Mouse (Mus musculus): ENCODE results near the gene Rbfox1.

The Rbfox1 gene

GRCm38 (mm10) chr16:5884746-5885689, at the start of gene Rbfox1:
Gene Rbfox1 (plus strand): TSS chr16:5885355.
- no peak for DNase-seq (ENCODE audit: low read depth, low spot score)

- DNase-seq (ENCODE audit: low read depth, low spot score): no peak
Measured at GRCm38 (mm10) chr16:5836744-5837143, 48.4 kb upstream of the Rbfox1 start.

- no peak for DNase-seq (ENCODE audit: low read depth, low spot score)
Measured at GRCm38 (mm10) chr16:5841167-5841566, 44.0 kb upstream of the Rbfox1 start.

DNA sequence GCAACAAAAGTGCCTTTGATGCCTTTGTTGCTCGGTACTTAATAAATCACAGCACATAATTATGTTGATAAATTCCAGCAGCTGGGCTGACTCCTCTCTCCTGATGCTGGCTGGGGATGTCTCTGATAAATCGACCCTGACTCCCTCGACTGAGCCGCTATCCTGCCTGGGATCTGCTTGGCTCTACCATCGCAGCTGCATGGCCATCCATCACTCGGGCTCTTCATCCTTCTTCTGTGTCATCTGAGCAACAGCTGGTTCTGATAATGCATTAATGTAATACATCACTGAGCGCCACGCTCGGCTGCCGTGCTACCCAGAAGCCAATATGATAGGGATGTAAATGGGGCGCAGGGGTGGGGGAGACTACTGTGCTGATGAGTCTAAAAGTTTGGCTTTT, 39.5 kb upstream of the Rbfox1 start:
- DNase-seq (ENCODE audit: low read depth, low spot score): no peak

DNA sequence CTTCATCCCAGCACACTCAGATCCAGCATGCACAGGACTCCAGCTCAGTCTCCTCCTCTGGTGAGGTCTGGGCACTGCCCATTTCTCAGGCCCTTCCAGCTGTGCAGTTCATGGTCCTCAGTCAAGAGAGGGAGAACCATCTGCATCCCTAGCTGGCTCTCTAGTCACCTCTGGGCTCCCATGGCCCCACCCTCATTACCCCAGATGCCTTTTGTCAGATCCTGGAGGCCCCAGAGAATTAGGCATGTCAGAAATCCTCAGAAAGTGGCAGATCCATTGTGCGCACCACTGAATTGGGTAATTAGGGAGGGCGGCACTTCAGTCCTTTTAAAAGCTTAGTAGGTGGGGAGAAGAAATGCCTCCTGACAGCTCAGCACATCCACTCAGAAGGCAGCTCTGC, 32.1 kb upstream of the Rbfox1 start:
- no peak for DNase-seq (ENCODE audit: low read depth, low spot score)

- no peak for DNase-seq (ENCODE audit: low read depth, low spot score)
Measured at GRCm38 (mm10) chr16:5864350-5864749, 20.8 kb upstream of the Rbfox1 start.

DNA sequence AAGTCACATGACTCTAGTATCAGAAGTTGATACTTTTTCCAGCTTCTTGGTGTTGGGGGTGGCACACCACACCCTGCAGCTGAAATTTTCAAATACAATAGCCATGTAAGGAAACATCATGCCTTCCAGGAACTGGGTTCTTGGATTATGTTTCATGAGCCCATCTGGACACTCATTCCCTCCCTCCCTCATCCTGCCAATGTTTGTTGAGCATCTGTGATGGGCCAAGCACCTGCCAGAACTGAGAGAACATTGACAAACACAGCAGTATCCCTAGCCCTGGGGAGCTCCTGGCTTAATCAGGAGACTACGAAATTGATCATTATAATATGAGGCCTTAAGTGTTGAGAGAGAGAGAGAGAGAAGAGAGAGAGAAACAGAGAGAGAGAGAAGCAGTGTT, 18.2 kb upstream of the Rbfox1 start:
- DNase-seq (ENCODE audit: low read depth, low spot score): no peak

GRCm38 (mm10) chr16:5870391-5870790, 14.8 kb upstream of the Rbfox1 start:
- no peak for DNase-seq (ENCODE audit: low read depth, low spot score)

GRCm38 (mm10) chr16:5881820-5882219, 3.3 kb upstream of the Rbfox1 start:
- DNase-seq (ENCODE audit: low read depth, low spot score): no peak

GRCm38 (mm10) chr16:5885690-5886050, 515 bp downstream of the Rbfox1 start:
- no peak for DNase-seq (ENCODE audit: low read depth, low spot score)

DNA sequence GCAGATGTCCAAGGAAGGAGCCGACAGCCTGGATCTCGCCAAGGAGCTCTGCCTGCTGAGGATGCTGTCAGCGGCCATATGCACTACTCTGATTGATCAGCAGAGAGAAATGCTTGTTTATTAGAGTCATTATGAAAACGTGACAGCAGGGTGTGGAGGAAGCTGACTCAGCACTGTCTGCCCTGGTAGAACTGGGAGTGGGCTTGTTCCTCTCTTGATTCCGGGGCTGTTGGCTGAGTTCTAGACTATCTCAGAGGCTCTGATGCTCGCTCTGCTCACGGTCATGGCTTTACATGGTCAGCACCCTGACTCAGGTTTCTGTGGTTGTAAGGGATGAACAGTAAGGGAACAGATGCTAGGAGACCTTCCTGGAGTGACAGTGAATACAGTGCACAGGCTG, 10.4 kb downstream of the Rbfox1 start:
- no peak for DNase-seq (ENCODE audit: low read depth, low spot score)

DNA sequence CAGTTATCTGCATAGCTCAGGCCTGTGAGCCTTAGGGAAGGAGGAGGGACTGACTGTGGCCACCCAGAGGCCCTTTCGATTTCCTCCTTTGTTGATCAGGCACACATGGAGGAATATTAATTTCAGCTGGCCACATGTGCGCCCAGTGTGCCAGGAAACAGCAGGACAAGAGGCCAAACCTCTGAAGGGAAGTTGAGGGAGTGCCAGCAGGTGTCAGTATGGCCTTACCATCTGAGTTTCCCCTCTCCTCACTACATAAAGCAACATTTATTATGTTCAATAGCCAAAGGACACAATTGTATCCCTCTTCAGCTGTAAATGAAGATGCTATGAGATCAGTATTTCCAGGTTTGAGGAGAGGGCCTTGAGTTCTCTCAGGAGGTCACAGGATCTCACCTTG, 13.2 kb downstream of the Rbfox1 start:
- DNase-seq (ENCODE audit: low read depth, low spot score): no peak

DNA sequence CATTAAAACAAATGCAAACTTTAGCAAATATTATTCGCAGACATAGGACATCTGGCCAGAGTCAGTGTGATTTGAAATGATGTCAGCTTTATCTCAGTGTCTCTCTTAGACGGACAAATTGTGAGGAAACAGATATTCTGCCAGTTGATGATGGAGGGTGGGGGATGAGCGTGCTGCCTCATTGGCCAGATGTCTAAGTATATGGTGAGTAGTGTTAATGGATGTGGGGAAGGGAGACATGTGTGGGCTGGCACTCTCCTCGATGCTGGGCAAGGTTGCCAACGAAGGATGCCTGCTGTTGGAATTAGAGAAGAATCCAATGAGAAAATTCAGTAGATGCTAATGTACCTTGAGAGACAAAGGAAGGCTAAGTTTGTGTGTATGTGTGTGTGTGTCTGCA, 25.6 kb downstream of the Rbfox1 start:
- DNase-seq (ENCODE audit: low read depth, low spot score): no peak

DNA sequence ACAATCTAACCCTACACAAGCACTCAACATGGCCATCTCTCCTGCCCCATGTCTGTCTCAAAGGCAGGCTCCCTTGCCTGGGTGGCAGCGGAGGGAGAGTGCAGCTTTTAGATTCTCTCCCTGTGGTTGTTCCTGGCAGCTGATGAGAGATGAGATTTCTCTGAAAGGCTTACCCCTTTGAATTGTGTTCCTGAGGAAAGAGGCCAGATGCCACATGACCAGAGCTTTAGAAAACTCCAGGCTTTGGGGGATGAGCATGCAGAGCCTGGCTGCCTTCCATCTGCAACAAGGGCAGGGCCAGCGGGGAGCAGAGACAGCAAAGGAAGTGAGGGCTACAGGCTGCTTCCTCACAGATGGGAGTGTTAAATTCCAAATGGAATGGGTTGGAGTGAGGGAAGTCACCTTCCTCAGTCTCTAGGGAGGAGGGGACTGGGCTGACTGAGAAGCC, 26.7 kb downstream of the Rbfox1 start:
- DNase-seq (ENCODE audit: low read depth, low spot score): peak; percentile 1

GRCm38 (mm10) chr16:5917937-5918336, 32.8 kb downstream of the Rbfox1 start:
- DNase-seq (ENCODE audit: low read depth, low spot score): no peak

DNA sequence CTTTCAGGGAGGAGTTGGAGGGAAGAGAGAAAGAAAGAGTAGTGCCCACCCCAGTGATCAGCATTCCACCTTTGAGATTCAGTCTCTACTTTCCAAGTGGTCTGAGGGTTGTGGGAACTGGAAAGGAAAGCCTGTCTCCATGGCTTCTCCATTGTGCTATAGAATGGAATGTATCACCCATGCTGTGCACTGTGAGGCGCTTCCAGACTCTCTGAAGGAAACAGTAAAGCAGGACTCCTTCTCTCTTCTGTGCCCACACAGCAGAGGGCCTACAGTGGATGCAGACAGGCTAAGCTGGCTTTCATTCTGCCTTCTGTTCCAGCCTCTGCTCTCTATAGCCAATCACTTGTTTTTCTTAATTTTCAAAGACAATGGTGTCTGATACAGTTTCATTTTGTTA, 41.8 kb downstream of the Rbfox1 start:
- no peak for DNase-seq (ENCODE audit: low read depth, low spot score)

- no peak for DNase-seq (ENCODE audit: low read depth, low spot score)
Measured at GRCm38 (mm10) chr16:5931680-5932079, 46.5 kb downstream of the Rbfox1 start.

DNA sequence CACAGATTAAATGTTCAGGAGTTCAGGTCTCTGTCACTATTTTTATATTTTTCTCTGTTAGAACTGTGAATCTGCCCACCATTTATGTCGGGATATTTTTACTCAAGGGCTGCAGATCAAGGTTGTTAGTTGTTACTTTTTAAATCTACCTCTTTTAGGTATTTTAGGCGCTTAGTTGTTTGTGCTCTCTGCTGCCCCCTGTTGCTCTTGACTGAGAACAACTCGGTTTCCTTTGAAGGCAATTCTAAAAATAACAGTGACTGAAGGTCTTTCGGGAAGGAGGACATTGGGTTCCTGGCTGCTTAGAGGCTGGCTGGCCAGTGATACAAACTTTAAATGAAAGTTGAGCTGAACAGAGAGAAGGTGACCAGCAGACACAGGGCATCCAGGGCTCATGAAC, 54.9 kb downstream of the Rbfox1 start:
- DNase-seq (ENCODE audit: low read depth, low spot score): no peak

DNA sequence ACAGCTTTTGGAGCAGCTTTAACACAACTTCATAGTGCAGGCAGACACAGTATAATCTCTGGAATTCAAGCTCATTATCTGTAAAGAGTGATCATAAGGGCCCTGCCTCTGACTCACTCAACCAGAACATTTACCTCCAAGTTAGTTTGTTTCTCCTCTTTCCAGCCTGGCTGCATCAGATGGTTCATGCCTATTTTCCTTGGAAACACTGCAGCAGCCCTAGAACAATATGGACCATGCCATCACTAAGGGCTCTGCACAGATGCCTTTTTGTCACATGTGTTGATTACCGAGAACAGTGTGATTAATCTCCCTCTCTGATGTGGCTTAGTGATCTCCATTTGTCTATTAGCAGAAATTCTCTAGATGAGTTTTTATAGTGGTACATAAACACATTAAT, 60.5 kb downstream of the Rbfox1 start:
- no peak for DNase-seq (ENCODE audit: low read depth, low spot score)

- no peak for DNase-seq (ENCODE audit: low read depth, low spot score)
Measured at GRCm38 (mm10) chr16:5953106-5953505, 68.0 kb downstream of the Rbfox1 start.

GRCm38 (mm10) chr16:5957418-5957817, 72.3 kb downstream of the Rbfox1 start:
- DNase-seq (ENCODE audit: low read depth, low spot score): no peak

DNA sequence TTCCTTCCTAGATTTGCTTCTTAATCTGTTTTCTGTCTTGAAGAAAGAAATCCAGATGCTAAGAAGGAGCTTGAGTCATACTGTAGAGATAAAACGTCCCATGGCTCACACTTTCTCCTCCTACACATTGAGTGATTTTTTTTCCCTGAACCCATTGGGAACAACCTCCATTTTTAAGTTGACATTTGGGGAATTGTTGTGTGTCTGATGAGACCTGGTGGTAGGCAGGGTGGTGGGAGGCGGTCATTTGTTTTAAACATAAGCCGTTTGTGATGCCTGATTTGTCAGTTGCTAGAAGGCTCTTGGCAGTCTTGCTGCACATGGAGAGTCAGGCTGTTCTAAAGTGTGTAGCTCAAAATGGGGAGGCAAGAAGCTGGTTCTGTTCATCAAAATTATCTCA, 76.6 kb downstream of the Rbfox1 start:
- DNase-seq (ENCODE audit: low read depth, low spot score): no peak

- no peak for DNase-seq (ENCODE audit: low read depth, low spot score)
Measured at GRCm38 (mm10) chr16:5974172-5974571, 89.0 kb downstream of the Rbfox1 start.
